Comparison of ENCODE assay signal across 8 mouse cellular contexts in genomic region chr15:69575611-69576153, GRCm38 (mm10).
DNase-seq lines count a peak whose midpoint lies in the region; ATAC-seq and TF ChIP-seq lines count a peak whose summit lies in the region.

No protein-coding gene starts in this region.

- no peak overlapping the region for H3K4me3 ChIP-seq in forebrain, embryonic 10.5 days
- H3K4me3 ChIP-seq in intestine, postnatal 0 days (ENCODE audit: low read depth, low read length) = no peak overlapping the region
- H3K4me3 ChIP-seq in liver, embryonic 14.5 days (ENCODE audit: insufficient read depth in 1 of 2, low read depth in 2 of 2, low read length in 2 of 2) = no peak overlapping the region
- H3K4me3 ChIP-seq in stomach, embryonic 15.5 days (replicated peaks) = no peak overlapping the region

- WGBS in forebrain, embryonic 10.5 days = 29% methylated on average over 4 of the region's 4 CpGs
- WGBS in intestine, postnatal 0 days = 41% methylated on average over 4 of the region's 4 CpGs
- 18% methylated on average over 4 of the region's 4 CpGs for WGBS in liver, embryonic 14.5 days (ENCODE audit: insufficient replicate concordance)
- WGBS in stomach, embryonic 15.5 days = 36% methylated on average over 4 of the region's 4 CpGs

- H3K4me1 ChIP-seq in forebrain, embryonic 10.5 days = peaks cover 20% of the 10 kb centered on the region
- no peaks in the 10 kb centered on the region for H3K4me1 ChIP-seq in intestine, postnatal 0 days (replicated peaks; ENCODE audit: control insufficient read depth, insufficient read depth, low read length)
- H3K4me1 ChIP-seq in liver, embryonic 14.5 days (replicated peaks; ENCODE audit: control insufficient read depth in 2 of 2, insufficient read depth in 2 of 2, low read length in 1 of 2) = 0 out of 4 replicates have a peak, but pooled peaks cover 0 to 2% of the 10 kb centered on the region in 2 experiments
- H3K4me1 ChIP-seq in stomach, embryonic 15.5 days = no peaks in the 10 kb centered on the region

- H3K9ac ChIP-seq in intestine, postnatal 0 days (ENCODE audit: low read depth, low read length) = no peak overlapping the region
- no peak overlapping the region for H3K9ac ChIP-seq in liver, embryonic 14.5 days (replicated peaks)
- no peak overlapping the region for H3K9ac ChIP-seq in stomach, embryonic 15.5 days

- peak; percentile 54 for TF ChIP-seq CTCF in intestine, postnatal 0 days (IDR thresholded peaks at IDR 0.05; ENCODE audit: low read depth)
- TF ChIP-seq CTCF in liver, embryonic 14.5 days (IDR thresholded peaks at IDR 0.05; ENCODE audit: low read depth) = no peak; the same call in 1 of the 2 replicates

- H3K4me2 ChIP-seq in intestine, postnatal 0 days (replicated peaks; ENCODE audit: low read depth) = no peak overlapping the region
- H3K4me2 ChIP-seq in liver, embryonic 14.5 days (ENCODE audit: low read depth) = no peak overlapping the region
- no peak overlapping the region for H3K4me2 ChIP-seq in stomach, embryonic 15.5 days

- peak overlapping the region; percentile 62 for H3K27ac ChIP-seq in forebrain, embryonic 10.5 days
- no peak overlapping the region for H3K27ac ChIP-seq in intestine, postnatal 0 days (ENCODE audit: low read depth, low read length)
- no peak overlapping the region for H3K27ac ChIP-seq in liver, embryonic 14.5 days
- H3K27ac ChIP-seq in stomach, embryonic 15.5 days = no peak overlapping the region

- H3K27me3 ChIP-seq in forebrain, embryonic 10.5 days (ENCODE audit: poor library complexity, severe bottlenecking) = no peaks in the 10 kb centered on the region
- no peaks in the 10 kb centered on the region for H3K27me3 ChIP-seq in intestine, postnatal 0 days (replicated peaks; ENCODE audit: control insufficient read depth, insufficient read depth, low read length)
- H3K27me3 ChIP-seq in liver, embryonic 14.5 days (ENCODE audit: control insufficient read depth, insufficient read depth, low read length) = no peaks in the 10 kb centered on the region
- H3K27me3 ChIP-seq in stomach, embryonic 15.5 days (replicated peaks) = no peaks in the 10 kb centered on the region

- no peaks in the 10 kb centered on the region for H3K36me3 ChIP-seq in forebrain, embryonic 10.5 days (replicated peaks)
- H3K36me3 ChIP-seq in intestine, postnatal 0 days (ENCODE audit: control insufficient read depth, insufficient read depth) = no peaks in the 10 kb centered on the region
- no peaks in the 10 kb centered on the region for H3K36me3 ChIP-seq in liver, embryonic 14.5 days (replicated peaks; ENCODE audit: control insufficient read depth, insufficient read depth, low read depth)
- no peaks in the 10 kb centered on the region for H3K36me3 ChIP-seq in stomach, embryonic 15.5 days

- no peak for DNase-seq in cerebellum, adult 8-10 months
- DNase-seq in adrenal gland, postnatal 10 days = peak; percentile 63
- DNase-seq in forebrain, embryonic 10.5 days (ENCODE audit: extremely low spot score, low spot score) = peak; percentile 43
- DNase-seq in liver, embryonic 14.5 days (ENCODE audit: low read depth in 3 of 3, low spot score in 3 of 3) = peak in 2 of 3 experiments; percentile 0 to 6
- DNase-seq in adipocyte (ENCODE audit: low spot score) = no peak

- peak; percentile 48 for TF ChIP-seq EP300 in liver, embryonic 14.5 days (IDR thresholded peaks at IDR 0.05; ENCODE audit: low read depth)

- H3K9me3 ChIP-seq in forebrain, embryonic 10.5 days = no peaks in the 10 kb centered on the region
- H3K9me3 ChIP-seq in intestine, postnatal 0 days (ENCODE audit: control insufficient read depth) = no peaks in the 10 kb centered on the region
- H3K9me3 ChIP-seq in liver, embryonic 14.5 days (ENCODE audit: control insufficient read depth, low read length) = no peaks in the 10 kb centered on the region
- H3K9me3 ChIP-seq in stomach, embryonic 15.5 days = no peaks in the 10 kb centered on the region

- peak; percentile 52; the same call in 1 of the 2 replicates for ATAC-seq in cerebellum, adult (ENCODE audit: insufficient number of reproducible peaks, low FRiP score, low TSS enrichment)
- peak; percentile 38; the same call in 1 of the 2 replicates for ATAC-seq in intestine, postnatal 0 days
- ATAC-seq in liver, embryonic 14.5 days (ENCODE audit: insufficient read depth) = peak; percentile 86
- ATAC-seq in stomach, embryonic 15.5 days (ENCODE audit: insufficient read depth, low FRiP score, low read depth) = peak; percentile 58; the same call in 1 of the 2 replicates

Comparison
In these comparisons a context has a peak if more than half of its experiments do, and no peak if none do; other contexts are left out.
1. DNase-seq: peak in adrenal gland, postnatal 10 days (single experiment), forebrain, embryonic 10.5 days (single experiment) and liver, embryonic 14.5 days (2 of 3); none in cerebellum, adult 8-10 months (single experiment) and adipocyte (single experiment).
2. Peak in every context shown above with its lines, with median percentiles within 50 percentile points of each other: ATAC-seq.